Mouse (Mus musculus) embryonic fibroblast, embryonic 13.5 days (primary cell): ENCODE measurements around the gene Adgrg5.

ENCODE experiments used
- CTCF ChIP-seq: IDR thresholded peaks from 2 replicates; pipeline ENCODE4 v1.5.1; 2011; ENCODE audit warnings: mild to moderate bottlenecking, control low read depth, low read length, moderate library complexity, borderline replicate concordance; ENCODE audit not compliant: insufficient read depth
- POLR2A ChIP-seq: IDR thresholded peaks from 2 replicates; pipeline ENCODE4 v1.6.1; 2011; ENCODE audit warnings: low read depth, mild to moderate bottlenecking, control low read depth, low read length, moderate library complexity

DNA sequence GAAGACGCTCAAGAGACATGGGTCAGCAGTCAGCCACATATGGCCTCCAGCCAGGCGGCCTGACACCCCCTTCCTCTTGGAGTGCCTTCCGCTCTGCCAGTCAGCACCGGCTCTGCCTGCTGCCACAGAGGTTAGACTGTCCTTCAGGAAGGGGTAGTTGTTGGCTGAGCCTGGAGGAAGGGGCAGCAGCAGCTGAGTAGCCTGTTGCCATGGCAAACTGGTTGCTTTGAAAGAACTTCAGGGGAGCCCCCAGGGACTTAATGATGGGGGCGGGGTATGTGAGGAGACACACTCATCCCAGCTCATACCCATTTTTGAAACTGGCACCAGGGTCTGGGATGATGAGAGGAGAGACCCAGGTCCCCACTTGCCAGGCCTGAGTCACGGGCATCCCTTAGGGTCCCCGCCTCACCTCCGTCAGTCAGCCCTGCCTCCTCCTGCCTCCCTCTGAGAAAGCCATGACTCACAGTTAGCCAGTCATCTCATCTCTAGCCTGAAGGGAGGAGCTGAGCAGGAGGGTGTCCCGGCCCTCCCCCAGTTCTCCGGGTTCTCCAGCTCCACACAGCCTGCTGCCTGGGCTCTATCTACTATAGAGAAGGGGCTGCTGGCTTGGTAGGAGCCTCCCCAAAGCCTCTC is 60.5 kb downstream of the Adgrg5 start:
- TF ChIP-seq POLR2A (no peak), CTCF (no peak)
